Mouse (Mus musculus): ENCODE results near the gene Dtx4. TPM values are rescaled to one million over a fixed set of nuclear protein-coding genes. Genes with fewer than 3 reads are reported as not detected.

Gene Dtx4
- 17.6 and 20.5 TPM in 2 replicates for total RNA-seq (2023)

GRCm38 (mm10) chr19:12501370-12502347 lies at the start of gene Dtx4:
TSS of gene Dtx4 (minus strand) at chr19:12501454.

DNA sequence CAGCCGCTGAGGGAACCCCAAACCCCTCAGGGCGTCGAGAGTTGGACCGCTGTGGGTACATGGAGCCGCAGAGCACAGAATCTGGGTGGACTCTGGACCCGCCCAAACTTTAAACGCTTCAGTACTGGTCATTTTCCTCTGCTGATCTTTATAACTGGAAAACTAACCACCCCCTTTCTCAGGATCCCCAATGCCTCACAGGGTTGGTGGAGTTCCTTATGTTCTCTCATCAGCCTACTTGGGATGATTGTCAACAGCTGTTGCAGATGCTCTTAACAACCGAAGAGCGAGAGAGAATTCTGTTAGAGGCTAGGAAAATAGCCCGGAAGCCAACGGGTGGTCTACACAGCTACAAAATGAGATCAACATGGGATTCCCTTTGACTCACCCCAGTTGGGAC lies 44.2 kb upstream of the Dtx4 start, which contains the start of gene Fam111a:
TSS of gene Fam111a (plus strand) at position 301 of the 400 bp plus-strand sequence.

DNA sequence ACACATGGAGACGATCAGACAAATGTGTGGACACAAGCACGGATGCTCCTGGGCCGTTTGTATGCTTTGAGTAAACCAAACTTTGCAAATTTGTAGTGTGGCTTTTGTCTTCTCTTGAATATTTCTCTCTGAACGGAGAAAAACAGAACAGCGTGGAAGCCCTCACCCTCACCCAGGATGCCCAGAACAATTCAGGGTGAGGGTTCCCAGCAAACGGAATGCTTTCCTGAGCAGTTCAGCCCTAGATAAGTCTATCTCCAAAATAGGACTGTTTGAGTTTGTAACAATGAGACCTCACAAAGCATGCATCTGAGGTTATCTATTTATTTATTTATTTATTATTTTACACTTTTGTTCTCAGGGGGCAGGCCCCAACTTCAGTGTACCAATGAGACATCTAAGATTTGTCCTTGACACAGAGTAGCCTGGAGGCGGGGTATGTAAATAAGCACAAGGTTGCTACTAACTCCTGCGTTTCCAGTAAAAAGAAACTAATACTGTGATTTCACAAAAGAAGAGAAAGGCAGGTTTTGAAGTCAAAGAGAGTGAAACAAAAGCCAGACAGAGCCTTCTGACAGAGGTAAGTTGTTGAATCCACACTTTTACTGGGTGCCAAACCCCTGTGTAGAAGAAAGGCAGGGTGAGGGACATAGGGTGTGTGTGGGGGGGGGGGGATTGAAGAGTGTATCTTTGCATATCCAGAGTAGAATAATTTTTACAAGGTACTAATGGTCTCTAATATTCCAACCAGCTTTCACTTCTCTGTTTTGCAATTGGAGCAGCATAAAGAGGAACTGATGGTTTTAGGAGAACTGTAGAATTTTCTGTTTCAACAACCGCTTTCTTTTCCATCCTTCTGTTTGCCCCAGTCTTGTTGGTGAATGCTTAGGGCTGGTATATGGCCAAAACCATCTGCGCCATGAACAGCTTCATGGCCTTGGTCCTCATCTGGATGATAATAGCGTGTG lies 40.7 kb downstream of the Dtx4 start, which contains the start of gene Mpeg1:
TSS of gene Mpeg1 (plus strand) at position 498 of the 968 bp plus-strand sequence.

DNA sequence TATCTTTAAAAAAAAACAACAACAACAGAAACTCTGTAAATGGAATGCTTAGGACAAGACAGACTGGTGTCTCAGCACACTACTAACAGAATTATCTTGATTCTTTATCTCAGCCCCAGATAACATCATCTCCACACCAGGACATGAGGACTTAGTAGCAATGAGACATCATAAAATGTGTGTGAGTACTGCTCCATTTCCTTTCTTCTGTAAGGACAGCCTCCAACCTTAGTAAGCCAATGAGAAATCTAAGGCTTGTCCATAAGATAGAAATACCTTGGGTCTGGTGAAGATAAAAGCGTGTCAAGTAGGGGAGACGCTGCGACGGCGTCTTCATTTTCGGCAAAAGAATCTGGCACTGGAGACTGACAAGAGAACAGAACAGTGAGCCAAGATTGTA lies 73.6 kb downstream of the Dtx4 start, which contains the start of gene Pfpl:
TSS of gene Pfpl (plus strand) at position 301 of the 400 bp plus-strand sequence.

GRCm38 (mm10) chr19:12417361-12417760 lies 83.9 kb downstream of the Dtx4 start, which contains the start of gene Olfr1441:
TSS of gene Olfr1441 (plus strand) at chr19:12417433.

Other genes with a start within 250 kb of the Dtx4 start
- not detected in 2 replicates for gene Olfr235, start 240.4 kb downstream of the Dtx4 start, total RNA-seq (2023)
- not detected in 2 replicates for gene Olfr1434, start 221.6 kb downstream of the Dtx4 start, total RNA-seq (2023)
- not detected in 2 replicates for gene Olfr1436, start 202.3 kb downstream of the Dtx4 start, total RNA-seq (2023)
- gene Olfr1437, start 176.4 kb downstream of the Dtx4 start, total RNA-seq (2023) = not detected in 2 replicates
- gene Olfr1438-ps1, start 165.5 kb downstream of the Dtx4 start, total RNA-seq (2023) = not detected in 2 replicates
- not detected in 2 replicates for gene Olfr1440, start 114.2 kb downstream of the Dtx4 start, total RNA-seq (2023)
- not detected in 2 replicates for gene Olfr1441, start 84.0 kb downstream of the Dtx4 start, total RNA-seq (2023)
- gene Pfpl, start 73.5 kb downstream of the Dtx4 start, total RNA-seq (2023) = not detected in 2 replicates
- 615 and 619 TPM in 2 replicates for gene Mpeg1, start 40.7 kb downstream of the Dtx4 start, total RNA-seq (2023)
- gene Fam111a, start 44.3 kb upstream of the Dtx4 start, total RNA-seq (2023) = 116 and 125 TPM in 2 replicates
- not detected in 2 replicates for gene Gm4952, start 98.5 kb upstream of the Dtx4 start, total RNA-seq (2023)
- not detected in 2 replicates for gene Glyat, start 131.9 kb upstream of the Dtx4 start, total RNA-seq (2023)
- gene Olfr1442, start 169.0 kb upstream of the Dtx4 start, total RNA-seq (2023) = not detected in 2 replicates
- gene Olfr1443, start 176.7 kb upstream of the Dtx4 start, total RNA-seq (2023) = not detected in 2 replicates
- not detected in 2 replicates for gene Keg1, start 194.3 kb upstream of the Dtx4 start, total RNA-seq (2023)

Data from neutrophil, adult 65 days (primary cell).